Mouse (Mus musculus) adrenal gland, adult (tissue): ENCODE results near the gene C530008M17Rik.

Experiments
- DNase-seq, 2 experiments: peaks; one replicate each; pipeline ENCODE4 v3.0.0; 2022 to 2023; ENCODE audit warnings: low spot score in 1 of 2; ENCODE audit not compliant: inconsistent age in 2 of 2

The C530008M17Rik gene

DNA sequence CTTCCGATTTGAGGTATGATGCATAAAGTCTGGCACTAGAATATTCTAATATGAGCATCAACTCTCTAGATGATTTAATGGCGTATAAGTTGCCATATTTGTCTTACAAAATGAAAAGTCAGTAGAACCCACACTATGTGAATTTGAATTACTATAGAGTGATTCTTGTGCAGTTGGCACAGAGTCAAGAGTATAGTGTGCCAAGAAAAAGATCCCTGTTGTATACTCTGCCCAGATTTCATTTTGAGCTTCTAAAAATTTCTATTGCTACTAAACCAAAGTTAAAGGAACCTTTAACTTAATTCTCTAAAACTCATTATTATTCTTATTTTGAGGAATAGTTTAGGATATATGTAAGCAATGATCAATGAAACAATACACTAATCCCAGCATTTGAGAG, at the start of gene C530008M17Rik:
C530008M17Rik (plus strand) TSS at position 301 of the 400 bp plus-strand sequence.
- no peak for DNase-seq

DNA sequence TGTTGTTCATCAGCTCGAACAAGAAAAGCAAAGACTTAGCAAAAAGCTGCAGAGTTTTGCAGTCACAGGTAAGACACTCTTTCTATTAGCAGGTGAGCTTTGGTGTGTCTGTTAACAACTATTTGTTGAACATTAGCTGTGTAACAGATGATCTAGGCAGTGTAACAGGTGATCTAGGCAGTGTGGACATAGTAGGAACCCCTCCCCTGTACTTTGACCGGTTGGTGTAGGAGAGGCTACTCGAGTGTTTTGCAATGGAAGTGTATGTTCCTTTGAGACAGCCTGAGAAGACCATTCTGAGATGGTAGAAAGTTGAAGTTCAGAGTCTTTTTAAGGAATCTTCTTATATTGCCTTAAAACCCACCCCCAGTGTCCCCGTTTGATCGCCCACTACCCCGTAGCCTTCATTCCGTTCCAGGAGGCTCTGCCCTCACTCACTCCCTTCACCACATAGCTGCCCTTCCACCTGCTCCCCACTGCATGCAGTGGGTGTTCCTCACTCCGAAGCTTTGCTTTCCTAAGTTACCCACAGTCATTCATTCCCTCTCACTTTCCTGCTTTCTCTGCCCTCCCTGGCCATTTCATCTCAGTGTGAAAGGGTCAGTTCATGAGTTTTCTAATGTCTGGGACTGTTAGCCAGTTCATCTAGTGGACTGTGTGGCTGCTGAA, 46.5 kb upstream of the C530008M17Rik start:
- no peak for DNase-seq

DNA sequence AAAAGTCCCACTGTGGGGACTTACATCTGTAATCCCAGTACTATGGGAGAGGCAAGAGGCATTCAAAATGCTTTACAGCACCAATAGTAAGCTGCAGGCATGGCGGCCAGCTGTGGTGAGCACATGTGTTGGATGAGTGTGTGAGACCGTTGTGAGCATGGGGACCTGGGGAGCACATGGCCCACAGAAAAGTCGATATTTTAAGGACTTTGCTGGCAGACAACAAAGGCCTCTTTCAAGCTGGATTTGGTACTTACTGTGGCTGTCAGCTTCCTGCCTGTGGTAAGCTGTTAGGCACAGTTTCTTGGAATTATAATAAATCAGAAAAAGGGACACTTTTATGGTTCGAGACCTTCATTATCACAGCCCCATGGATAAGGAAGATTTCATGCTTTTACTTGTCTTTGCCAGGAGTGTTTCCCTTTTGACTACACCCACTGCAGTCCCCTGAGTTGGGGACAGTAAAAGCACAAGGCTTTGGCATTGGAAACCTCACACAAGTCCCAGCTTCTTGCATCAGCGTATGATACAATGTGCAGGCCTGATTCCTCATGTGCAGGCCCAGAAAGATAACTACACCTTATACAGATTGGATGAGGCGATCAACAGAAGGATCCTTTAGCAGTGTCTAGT, 43.3 kb upstream of the C530008M17Rik start:
- no peak for DNase-seq

DNA sequence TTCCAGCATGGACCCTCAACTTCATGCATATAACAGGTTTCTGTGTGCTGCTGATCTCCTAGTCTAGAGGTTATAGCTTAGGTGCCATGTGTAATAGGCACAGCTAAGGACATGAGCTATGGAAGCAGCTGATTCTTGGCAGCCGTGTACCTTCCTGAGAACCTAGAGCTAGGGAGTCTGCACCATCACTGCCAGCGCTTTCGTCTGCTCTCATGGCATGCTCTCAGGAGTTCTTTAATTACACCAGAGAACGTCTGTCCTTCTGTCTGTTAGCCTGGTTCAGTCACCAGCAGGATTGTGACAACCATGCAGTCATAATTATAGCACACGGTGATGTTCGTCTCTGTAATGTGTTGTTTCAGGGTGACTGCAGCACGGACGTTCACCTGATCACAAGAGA, 41.0 kb upstream of the C530008M17Rik start:
- no peak for DNase-seq

DNA sequence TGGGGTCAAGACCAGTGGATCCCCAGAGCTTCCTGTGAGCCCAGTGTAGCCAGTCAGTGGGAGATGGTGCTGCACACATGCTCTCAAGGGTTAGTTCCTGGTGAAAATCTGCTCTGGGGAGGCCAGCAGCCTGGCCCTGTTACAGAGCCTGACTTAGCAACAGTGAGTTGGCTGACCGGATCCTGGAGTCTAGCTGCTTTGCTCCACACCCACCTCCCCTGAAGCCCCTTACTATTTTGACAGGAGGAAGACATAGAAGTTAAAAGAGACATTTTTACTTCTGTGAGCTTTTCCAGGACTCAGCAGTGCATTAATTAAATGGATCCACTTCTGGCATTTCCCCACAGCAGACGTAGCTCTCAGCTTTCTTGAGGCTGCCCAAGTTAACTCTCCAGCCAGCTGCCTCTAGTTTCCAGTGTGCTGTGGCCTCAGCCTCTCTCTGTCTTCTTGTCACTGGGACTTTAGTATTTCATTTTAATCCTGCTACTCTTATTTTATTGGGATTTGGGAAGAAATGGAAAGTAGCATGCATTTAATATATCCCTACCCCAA, 40.0 kb upstream of the C530008M17Rik start:
- DNase-seq, result no peak

DNA sequence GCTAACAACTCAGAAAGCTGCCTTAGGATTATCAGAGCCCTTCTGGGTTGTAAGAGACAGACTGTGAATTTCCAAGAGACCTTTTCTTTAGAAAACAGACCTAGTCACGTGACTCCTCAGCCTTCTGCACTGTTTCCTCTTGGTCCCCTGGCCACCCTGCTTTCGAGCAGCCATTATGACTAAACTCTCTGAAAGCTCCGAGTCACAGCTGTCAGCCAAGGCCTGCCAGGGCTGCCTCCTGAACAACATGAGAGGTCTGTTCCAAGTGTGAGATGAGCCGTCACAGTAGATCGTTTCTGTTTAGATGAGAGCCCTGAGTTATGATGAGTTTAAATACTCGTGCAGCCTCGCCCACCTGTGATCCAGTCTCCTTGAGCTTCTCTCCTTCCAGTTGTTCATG, 37.6 kb upstream of the C530008M17Rik start:
- DNase-seq, result no peak

DNA sequence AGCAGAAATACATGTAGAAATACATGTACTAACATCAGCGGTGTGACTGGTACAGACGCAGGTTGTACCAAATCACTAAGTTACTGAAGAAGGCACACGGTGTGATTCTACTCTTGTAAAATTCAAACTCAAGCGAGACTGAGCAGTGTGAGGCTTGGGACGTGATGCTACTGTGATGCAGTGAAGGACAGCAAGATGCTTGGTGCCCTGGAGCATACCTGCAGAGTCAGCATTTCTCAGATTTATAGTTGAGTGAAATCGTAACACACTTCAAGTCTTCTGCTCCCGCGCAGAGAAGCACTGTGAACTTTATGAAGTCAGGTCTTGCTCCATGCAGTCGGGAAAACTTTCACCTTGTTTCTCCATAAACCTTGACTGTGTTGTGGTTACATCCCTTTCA, 32.6 kb upstream of the C530008M17Rik start:
- no peak for DNase-seq

DNA sequence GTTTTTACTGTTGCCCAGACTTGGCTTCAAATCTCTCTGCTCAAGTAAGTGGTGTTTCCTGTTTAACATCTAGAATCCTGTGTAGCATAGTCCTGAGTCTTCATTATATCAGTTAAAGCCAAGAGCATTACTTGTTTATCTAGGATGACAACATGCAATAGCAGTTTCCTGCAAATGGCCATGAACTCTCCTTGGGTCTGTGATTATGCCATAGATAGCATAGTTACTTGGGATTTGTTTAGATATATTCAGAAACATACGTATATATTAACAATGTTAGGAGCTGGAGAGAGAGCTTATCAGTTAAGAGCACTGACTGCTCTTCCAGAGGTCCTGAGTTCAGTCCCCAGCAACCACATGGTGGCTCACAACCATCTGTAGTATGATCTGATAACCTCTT, 28.5 kb upstream of the C530008M17Rik start:
- no peak for DNase-seq

DNA sequence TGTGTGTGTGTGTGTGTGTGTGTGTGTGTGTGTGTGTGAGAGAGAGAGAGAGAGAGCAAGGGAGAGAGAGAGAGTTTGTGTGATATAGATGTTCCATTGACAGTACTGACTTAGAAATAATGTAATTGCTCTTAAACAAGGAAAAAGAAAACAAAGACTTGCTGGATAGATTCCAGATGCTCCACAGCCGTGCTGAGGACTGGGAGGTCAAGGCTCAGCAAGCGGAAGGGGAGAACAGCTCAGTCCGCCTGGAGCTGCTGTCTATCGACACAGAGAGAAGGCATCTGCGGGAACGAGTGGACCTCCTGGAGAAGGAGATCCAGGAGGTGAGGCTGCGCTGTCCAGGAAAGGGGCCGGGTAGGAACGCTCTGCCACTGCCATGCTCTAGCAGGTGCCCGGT, 22.3 kb upstream of the C530008M17Rik start:
- DNase-seq, result peak in 1 of 2 experiments; percentile 32

DNA sequence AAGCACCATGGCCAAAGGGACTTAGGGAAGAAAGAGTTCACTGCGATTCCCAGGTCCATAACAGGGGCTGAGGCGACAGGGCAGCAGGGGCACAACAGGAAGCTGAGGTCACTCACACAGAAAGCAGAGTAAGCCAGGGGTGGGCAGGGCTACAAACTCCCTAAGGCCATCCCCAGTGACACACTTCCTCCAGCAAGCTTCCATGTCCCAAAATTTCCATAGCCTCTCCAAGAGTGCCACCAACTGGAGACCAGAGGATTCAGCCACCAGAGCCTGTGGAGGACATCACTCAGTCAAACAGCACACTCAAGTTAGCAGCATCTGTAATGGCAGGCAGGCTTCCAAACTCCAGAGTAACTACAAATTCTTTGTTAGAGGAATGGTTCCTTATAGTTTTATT, 20.7 kb upstream of the C530008M17Rik start:
- DNase-seq, result peak in 1 of 2 experiments; percentile 30

DNA sequence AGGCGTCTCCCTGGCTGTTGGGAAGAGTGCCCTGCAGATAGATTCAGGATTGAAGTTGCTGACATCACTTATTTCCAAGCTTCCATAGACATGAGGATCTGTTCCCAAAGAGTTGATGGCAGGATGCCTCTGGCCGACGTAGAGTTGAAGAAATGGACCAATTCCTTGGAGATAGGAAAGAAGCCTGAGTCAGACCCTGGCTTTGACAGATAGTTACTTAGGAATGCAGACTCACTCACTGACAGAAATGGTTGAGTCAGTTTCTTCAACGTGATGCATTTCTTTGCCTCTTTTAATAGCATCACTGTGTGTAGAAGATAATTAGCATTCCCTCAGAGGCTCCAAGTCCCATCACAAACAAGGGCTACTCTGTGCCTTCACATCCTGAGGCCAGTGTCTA, 14.2 kb upstream of the C530008M17Rik start:
- no peak for DNase-seq

DNA sequence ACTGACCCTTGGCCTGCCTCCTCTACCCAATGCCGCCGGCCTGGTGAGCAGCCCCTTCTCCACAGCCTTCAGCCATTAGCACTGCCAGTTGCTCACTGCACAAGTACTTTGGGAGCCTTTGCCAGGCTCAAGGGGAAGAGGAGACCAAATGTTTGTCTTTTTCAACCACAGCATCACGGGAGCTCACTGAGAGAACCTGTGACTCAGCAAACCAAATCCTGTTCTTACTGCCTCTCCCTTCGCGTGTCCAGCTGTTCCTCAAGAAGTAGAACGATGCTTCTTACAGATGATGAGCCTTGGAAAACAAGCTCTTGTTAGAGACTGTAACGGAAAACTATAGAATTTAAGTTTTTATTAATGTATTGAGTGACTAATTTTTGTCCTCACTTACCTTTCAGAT, 12.1 kb upstream of the C530008M17Rik start:
- DNase-seq, result no peak

DNA sequence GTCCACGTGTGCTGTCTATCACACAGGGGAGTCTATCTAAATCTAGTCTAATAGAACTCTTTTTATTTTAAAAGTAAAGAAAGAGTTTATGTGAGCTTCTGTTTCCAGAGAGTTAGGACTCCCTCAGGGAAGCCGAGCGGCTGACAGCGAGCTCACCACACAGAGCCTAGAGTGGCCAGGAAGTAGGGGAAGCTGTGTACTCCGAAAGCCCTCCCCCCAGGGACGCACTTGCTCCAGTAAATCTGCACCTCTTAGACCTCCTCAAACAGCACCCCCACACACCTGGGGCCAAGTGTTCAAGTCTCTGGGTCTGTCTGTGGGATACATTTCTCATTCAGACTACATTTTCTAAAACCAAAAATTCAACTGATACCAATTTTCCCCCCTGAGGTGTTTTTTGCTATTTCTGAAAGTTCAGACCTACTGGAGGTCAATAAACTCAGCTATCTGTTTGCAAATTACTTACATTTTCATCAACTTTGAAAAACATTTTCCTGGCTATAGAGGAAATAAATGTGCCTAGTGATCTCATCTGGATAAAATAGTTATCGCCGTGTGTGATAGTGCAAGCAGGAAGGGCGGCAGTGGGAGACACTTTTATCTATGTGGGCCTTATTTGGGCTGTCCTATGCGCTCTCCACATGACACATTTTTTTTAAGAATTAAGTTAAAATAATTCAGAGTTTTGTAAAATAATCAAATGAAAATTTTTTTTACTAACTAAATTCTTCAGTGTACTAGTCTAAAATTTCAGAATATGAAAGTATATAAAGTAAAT, 11.0 kb upstream of the C530008M17Rik start:
- no peak for DNase-seq

DNA sequence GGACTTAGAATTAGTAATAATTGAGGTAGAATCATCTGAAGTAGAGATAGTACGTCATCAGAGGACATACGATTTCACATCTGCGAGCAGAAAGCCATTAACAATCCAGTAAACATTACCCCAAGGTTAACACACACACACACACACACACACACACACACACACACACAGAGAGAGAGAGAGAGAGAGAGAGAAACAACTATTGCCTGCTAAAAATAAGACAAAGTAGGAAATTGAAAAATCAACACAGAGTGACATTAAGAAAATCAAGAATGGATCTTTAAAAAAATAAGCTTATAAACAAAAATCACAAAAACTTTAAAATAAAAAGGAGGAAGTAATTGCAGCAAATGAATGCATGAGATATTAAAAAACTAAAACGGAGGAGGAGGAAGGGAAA, 6.4 kb upstream of the C530008M17Rik start:
- no peak for DNase-seq

DNA sequence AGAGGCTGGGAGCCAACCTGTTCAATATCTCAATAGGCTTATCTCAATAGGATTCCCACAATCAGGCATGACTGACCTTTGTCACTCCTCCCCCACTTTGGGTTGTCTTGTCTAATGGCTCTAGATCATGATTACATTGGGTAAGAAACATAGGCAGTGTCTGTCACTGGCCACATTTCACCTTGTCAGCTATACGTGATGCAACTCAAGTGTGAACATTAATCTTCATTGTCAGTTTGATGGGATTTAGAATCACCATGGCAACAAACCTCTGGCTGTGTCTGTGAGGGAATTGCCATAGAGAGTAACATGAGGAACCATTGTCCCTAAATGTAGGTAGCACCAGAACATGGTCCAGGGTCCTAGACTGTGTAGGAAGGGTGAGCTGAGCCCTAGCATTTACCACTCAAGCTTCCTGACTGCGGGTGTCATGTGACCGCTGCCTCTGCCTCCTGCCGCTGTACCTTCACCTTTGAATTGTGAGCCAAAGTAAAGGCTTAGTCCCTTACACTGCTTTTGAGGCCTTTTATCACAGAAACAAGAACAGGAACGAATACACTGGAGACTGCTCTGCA, 5.1 kb upstream of the C530008M17Rik start:
- no peak for DNase-seq

DNA sequence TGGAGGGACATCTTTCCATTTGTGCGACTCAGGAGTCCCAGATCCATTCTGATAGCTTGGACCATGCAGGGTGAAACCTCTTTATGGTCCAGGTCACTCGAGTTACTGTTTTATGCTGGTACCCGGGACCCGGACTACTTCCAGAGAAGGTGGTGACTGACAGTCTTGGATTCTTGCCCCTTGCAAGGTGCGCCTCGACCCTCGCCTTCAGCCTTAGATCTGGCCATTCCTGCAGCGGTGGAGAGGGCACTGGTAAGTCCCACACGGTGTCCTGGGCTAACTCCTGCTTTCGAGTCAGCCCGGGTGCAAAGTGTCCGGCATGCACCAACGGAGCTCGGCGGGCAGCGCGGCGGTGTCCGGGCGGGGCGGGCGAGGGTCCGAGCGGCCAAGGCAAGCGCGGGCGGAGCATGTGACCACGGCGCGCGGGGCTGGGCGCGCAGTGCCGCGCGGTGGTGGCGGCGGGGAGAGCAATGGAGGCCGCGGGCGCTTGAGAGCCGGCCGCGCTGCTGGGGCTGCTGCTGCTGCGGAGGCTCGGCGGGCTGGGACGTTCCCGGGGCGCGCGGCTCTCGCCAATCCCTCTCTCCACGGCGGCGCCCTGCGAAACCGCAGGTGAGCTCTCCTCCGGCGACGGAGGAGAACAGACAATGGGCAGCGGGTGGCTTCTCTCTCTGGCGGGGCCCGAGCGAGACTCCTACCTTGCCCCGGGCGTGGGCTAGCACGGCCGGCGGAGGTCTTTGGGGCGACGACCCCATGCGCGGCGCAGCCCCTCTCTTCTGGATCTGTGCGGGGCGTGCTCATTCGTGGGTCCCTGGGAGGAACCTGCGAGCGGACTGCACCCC, 1.2 kb downstream of the C530008M17Rik start:
- DNase-seq, result peak; percentile 73 to 88

DNA sequence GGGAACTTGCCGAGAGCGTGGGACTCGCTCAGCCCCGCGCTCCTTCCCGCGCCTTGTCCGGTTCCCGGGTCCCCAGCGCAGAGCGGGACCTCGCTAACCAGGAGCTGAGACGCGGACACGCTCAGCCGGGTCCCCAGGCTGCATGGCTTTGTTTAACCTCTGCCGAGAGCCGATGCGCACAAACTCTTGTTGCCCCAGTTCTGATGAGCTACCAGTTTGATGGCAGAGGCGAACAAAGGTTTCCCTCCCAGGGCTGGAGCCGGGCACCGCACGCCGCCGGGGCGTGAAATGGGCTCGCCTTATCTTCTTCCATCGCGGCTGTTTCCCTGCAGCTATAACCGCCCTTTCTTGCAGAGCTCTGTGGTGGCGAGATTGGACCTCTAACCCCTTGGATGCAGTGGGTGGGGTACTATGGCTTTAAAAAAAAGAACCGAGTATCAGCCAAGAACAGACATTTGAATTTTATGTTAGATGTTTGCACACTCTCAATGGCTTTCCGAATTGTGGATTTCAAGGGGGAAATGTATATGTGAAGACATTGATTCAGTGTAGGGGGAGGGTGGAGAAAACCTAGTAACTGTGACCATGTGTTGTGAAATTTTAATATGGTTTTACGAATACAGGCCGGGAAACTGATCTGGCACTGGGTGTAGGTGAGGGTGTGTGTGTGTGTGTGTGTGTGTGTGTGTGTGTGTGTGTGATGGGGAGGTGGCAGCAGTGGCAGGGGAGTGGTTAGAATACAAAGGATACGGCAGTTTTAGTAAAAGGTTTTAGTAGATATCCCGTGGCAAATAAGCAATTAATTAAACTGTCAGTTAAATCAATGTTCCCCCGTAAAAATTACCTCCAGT, 2.0 kb downstream of the C530008M17Rik start:
- peak; percentile 29 to 71 for DNase-seq

DNA sequence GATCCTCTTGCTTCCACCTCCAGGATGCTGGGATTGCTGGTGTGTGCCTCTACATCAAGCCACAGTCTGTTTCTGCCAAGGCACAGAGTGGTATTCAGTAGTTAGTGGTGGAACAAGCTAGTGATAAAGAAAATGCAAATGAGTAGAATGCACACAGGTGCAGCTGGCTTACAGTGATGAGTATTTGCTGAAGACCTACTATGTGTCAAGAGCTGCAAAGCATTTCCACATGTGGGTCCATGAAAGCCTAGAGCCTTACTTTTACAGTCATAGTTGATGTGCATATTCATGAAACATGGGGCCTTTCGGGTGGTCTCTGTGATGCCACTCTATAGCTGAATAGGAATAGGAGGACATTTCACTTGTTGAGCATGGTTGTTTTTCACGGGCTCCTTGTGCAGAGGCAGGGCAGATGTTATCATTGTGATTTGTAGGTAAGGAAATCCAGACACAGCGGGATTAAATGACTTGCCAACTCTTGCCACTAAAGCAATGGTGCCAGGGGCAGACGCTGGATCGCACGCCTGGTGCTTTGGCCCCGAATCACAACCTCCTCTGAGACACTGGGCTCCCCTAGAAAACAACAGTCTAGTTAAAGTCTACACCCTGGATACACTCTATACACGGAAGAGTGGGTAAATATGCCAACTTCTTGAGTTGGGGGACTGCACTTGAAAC, 3.8 kb downstream of the C530008M17Rik start:
- DNase-seq, result no peak

DNA sequence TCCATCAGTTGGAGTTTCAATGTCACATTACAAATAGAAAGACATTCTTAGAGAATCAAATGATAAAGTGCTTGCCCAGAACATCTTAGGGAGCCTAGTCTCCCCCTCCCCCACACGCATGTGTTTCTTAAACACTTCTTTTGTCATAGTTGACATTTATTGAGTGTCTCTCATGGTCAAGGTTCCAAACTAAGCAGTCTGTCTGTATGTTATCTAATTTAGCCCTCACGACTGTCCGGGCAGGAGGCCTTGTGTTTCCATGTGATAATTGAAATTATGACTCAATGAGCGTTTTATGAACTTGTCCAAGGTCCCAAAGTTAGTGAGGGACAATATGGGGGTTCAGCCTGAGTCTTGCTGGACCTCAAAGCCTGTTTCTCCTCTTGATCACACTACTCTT, 5.0 kb downstream of the C530008M17Rik start:
- peak in 1 of 2 experiments; percentile 60 for DNase-seq
